Mouse (Mus musculus) bone marrow, adult 2 months (tissue): ENCODE results near the gene Acad12.
"Not testable (repeated sequence)": the region's sequence is repeated elsewhere in the genome, so short reads cannot be mapped to it uniquely, and the experiment has no call there.

Experiments
- CTCF ChIP-seq: fragments of 200-500 bp; IDR thresholded peaks from 2 replicates; pipeline ENCODE4 v1.5.1; 2011; ENCODE audit warnings: low read length, control low read depth; ENCODE audit not compliant: control insufficient read depth, insufficient read depth
- POLR2A ChIP-seq: fragments of 200-500 bp; IDR thresholded peaks from 2 replicates; pipeline ENCODE4 v1.6.1; 2011; ENCODE audit warnings: low read depth, mild to moderate bottlenecking, control low read depth, low read length, borderline replicate concordance; ENCODE audit not compliant: control insufficient read depth

DNA sequence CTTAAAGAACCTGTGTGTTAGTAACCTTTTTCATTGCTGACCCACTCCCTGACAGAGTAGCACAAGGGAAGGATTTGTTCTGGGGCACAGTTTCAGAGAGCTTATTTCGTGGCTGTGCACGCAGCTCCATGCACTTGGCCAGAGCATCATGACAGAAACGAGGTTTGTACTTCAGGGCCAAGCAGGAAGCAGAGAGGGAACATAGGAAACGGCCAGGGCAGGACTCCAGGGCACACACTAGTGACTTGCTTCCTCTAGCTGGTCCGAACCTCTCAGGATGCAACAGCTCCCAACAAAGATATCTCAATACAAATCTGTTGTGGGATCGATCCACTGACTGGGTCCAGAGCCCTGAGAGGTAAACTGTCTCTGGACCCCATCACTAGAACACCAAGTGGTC lies 38.1 kb upstream of the Acad12 start:
- TF ChIP-seq CTCF, POLR2A: not testable (repeated sequence)
